Mouse (Mus musculus): Measurements from ENCODE around the gene 1700029I15Rik. TPM values are rescaled to one million over a fixed set of nuclear protein-coding genes. Genes with fewer than 3 reads are reported as not detected.

The 1700029I15Rik gene
- polyA plus RNA-seq, 1 experiment from 2014 or later, result 3.1 TPM

GRCm38 (mm10) chr2:92372767-92373436, 9.4 kb upstream of the 1700029I15Rik start:
- WGBS, result 37% methylated on average over 9 of the region's 9 CpGs
- Histone ChIP-seq H3K4me2 (replicated peaks; ENCODE audit: low read depth, low read length) (peak overlapping the region; percentile 69; the same call in 1 of the 2 replicates), H3K36me3 (ENCODE audit: insufficient read depth, low read length) (no peaks in the 10 kb centered on the region), H3K27ac (ENCODE audit: low read length) (peak overlapping the region; percentile 96), H3K9ac (replicated peaks; ENCODE audit: low read length) (peak overlapping the region; percentile 35), H3K27me3 (ENCODE audit: insufficient read depth, low read length) (0 out of 2 replicates have a peak, but pooled peaks cover 7% of the 10 kb centered on the region), H3K4me1 (ENCODE audit: insufficient read depth, low read length) (peaks cover 57% of the 10 kb centered on the region), H3K4me3 (ENCODE audit: low read length) (no peak overlapping the region), H3K9me3 (ENCODE audit: low read length) (no peaks in the 10 kb centered on the region)
- no peak for ATAC-seq (ENCODE audit: low FRiP score, low TSS enrichment)

DNA sequence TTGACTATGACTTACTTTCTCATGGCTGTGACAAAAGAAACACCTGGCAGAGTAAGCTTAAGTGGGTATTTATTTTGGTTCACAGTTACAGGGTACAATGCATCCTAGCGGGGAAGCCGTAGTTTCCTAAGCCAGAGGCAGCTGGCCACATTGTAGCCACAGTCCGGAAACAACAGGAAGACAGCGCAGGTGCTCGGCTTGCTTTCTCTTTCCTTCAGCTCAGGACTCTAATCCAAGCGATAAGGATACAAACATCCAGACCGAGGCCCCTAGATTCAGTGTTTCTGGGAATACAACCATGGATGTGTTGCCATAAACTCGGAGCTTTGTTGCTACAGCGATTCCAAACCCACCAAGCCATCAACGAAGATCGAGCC, 8.9 kb upstream of the 1700029I15Rik start:
- H3K4me2 ChIP-seq (replicated peaks; ENCODE audit: low read depth, low read length), result no peak overlapping the region
- H3K9me3 ChIP-seq (ENCODE audit: low read length), result no peaks in the 10 kb centered on the region
- H3K27ac ChIP-seq (ENCODE audit: low read length), result peak overlapping the region; percentile 96
- H3K36me3 ChIP-seq (ENCODE audit: insufficient read depth, low read length), result no peaks in the 10 kb centered on the region
- no peak overlapping the region for H3K9ac ChIP-seq (replicated peaks; ENCODE audit: low read length)
- H3K4me1 ChIP-seq (ENCODE audit: insufficient read depth, low read length), result peaks cover 57% of the 10 kb centered on the region
- no peak overlapping the region for H3K4me3 ChIP-seq (ENCODE audit: low read length)
- H3K27me3 ChIP-seq (ENCODE audit: insufficient read depth, low read length), result 0 out of 2 replicates have a peak, but pooled peaks cover 7% of the 10 kb centered on the region
- WGBS, result 74% methylated on average over 11 of the region's 11 CpGs
- ATAC-seq (ENCODE audit: low FRiP score, low TSS enrichment), result no peak

GRCm38 (mm10) chr2:92374514-92374913, 7.8 kb upstream of the 1700029I15Rik start, which contains the start of the genes Pex16 and Large2:
Gene Pex16, plus strand, starts transcription at chr2:92374676.
Gene Large2, minus strand, starts transcription at chr2:92374869.
- peak within 1 kb of the TSS; percentile 69 for H3K9ac ChIP-seq (replicated peaks; ENCODE audit: low read length)
- ATAC-seq (ENCODE audit: low FRiP score, low TSS enrichment), result no peak

DNA sequence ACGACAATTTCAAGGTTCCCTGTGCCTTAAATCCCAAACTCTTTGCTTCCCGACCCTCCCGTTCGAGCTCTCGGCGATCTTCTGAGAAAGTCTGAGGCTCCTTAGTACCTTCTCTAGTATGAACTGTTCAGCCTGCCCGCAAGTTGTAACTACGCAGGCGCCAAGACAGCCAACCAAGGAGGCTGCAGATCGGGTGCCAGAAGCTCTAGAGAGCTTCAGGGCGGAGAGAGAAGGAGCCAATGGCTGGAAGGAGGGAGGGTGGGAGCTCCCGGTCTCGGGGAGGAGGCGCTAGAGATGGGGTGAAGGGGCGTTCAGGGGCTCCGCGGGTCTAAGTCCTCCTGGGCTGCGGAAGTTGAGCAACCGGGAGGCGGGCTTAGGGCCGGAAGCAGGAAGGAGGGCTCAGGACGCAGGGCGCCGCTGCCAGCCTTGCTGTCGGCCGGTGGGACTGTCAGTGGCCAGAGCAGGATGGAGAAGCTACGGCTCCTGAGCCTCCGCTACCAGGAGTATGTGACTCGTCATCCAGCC, 7.2 kb upstream of the 1700029I15Rik start:
- under 1% methylated on average over 29 of the region's 29 CpGs for WGBS
- peak overlapping the region; percentile 90 for H3K4me2 ChIP-seq (replicated peaks; ENCODE audit: low read depth, low read length)
- H3K27me3 ChIP-seq (ENCODE audit: insufficient read depth, low read length), result 0 out of 2 replicates have a peak, but pooled peaks cover 2% of the 10 kb centered on the region
- H3K27ac ChIP-seq (ENCODE audit: low read length), result peak overlapping the region; percentile 95
- peak; percentile 90 for ATAC-seq (ENCODE audit: low FRiP score, low TSS enrichment)
- H3K36me3 ChIP-seq (ENCODE audit: insufficient read depth, low read length), result peaks cover 13% of the 10 kb centered on the region
- H3K4me3 ChIP-seq (ENCODE audit: low read length), result peak overlapping the region; percentile 77
- no peaks in the 10 kb centered on the region for H3K9me3 ChIP-seq (ENCODE audit: low read length)
- peak overlapping the region; percentile 69 for H3K9ac ChIP-seq (replicated peaks; ENCODE audit: low read length)
- H3K4me1 ChIP-seq (ENCODE audit: insufficient read depth, low read length), result peaks cover 45% of the 10 kb centered on the region

More at GRCm38 (mm10) chr2:92374514-92374913, 7.8 kb upstream of the 1700029I15Rik start, which contains the start of the genes Pex16 and Large2:
- Histone ChIP-seq H3K4me3 (ENCODE audit: low read length) (peak within 1 kb of the TSS; percentile 77), H3K4me2 (replicated peaks; ENCODE audit: low read depth, low read length) (peak within 1 kb of the TSS; percentile 90), H3K27me3 (ENCODE audit: insufficient read depth, low read length) (0 out of 2 replicates have a peak, but pooled peaks cover 5% of the 10 kb centered on the region), H3K9me3 (ENCODE audit: low read length) (no peaks in the 10 kb centered on the region), H3K27ac (ENCODE audit: low read length) (peak within 1 kb of the TSS; percentile 96), H3K4me1 (ENCODE audit: insufficient read depth, low read length) (peaks cover 52% of the 10 kb centered on the region), H3K36me3 (ENCODE audit: insufficient read depth, low read length) (peaks cover 8% of the 10 kb centered on the region)
- WGBS, result 1% methylated on average over 16 of the region's 16 CpGs

DNA sequence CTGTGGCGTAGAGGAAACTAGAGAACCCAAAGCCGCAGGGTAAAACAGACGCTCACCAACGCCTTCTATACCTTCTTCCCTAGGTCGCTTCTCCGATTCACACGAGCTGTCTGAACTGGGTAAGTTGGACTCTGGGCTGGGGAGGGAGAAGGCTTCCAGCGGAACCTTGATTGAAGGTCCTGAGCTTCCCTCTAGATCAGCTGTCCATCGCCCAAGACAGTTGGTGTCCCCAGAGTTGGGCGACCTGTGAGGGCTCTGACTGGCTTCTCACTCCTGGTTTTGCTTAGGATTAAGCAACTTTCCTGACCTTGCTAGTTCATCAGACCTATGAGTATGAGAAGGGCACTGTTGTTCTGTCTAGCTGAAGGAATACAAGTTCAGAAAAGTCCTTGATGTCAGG, 6.5 kb upstream of the 1700029I15Rik start:
- H3K36me3 ChIP-seq (ENCODE audit: insufficient read depth, low read length), result peaks cover 20% of the 10 kb centered on the region
- 10% methylated on average over 10 of the region's 10 CpGs for WGBS
- no peak for ATAC-seq (ENCODE audit: low FRiP score, low TSS enrichment)
- no peaks in the 10 kb centered on the region for H3K9me3 ChIP-seq (ENCODE audit: low read length)
- peak overlapping the region; percentile 69 for H3K9ac ChIP-seq (replicated peaks; ENCODE audit: low read length)
- H3K27me3 ChIP-seq (ENCODE audit: insufficient read depth, low read length), result no peaks in the 10 kb centered on the region
- peak overlapping the region; percentile 90 for H3K4me2 ChIP-seq (replicated peaks; ENCODE audit: low read depth, low read length)
- peaks cover 45% of the 10 kb centered on the region for H3K4me1 ChIP-seq (ENCODE audit: insufficient read depth, low read length)
- H3K4me3 ChIP-seq (ENCODE audit: low read length), result peak overlapping the region; percentile 77
- peak overlapping the region; percentile 95; the same call in 1 of the 2 replicates for H3K27ac ChIP-seq (ENCODE audit: low read length)

GRCm38 (mm10) chr2:92376300-92376699, 6.0 kb upstream of the 1700029I15Rik start:
- peaks cover 40% of the 10 kb centered on the region for H3K4me1 ChIP-seq (ENCODE audit: insufficient read depth, low read length)
- peak overlapping the region; percentile 90 for H3K4me2 ChIP-seq (replicated peaks; ENCODE audit: low read depth, low read length)
- peak overlapping the region; percentile 69; the same call in 1 of the 2 replicates for H3K9ac ChIP-seq (replicated peaks; ENCODE audit: low read length)
- no peaks in the 10 kb centered on the region for H3K27me3 ChIP-seq (ENCODE audit: insufficient read depth, low read length)
- no peak overlapping the region for H3K27ac ChIP-seq (ENCODE audit: low read length)
- WGBS, result 81% methylated on average over 6 of the region's 6 CpGs
- no peak for ATAC-seq (ENCODE audit: low FRiP score, low TSS enrichment)
- no peaks in the 10 kb centered on the region for H3K9me3 ChIP-seq (ENCODE audit: low read length)
- H3K36me3 ChIP-seq (ENCODE audit: insufficient read depth, low read length), result peaks cover 21% of the 10 kb centered on the region
- peak overlapping the region; percentile 77 for H3K4me3 ChIP-seq (ENCODE audit: low read length)

GRCm38 (mm10) chr2:92377320-92377719, 5.0 kb upstream of the 1700029I15Rik start:
- no peak for ATAC-seq (ENCODE audit: low FRiP score, low TSS enrichment)
- H3K36me3 ChIP-seq (ENCODE audit: insufficient read depth, low read length), result peaks cover 25% of the 10 kb centered on the region
- peaks cover 30% of the 10 kb centered on the region for H3K4me1 ChIP-seq (ENCODE audit: insufficient read depth, low read length)
- H3K9me3 ChIP-seq (ENCODE audit: low read length), result no peaks in the 10 kb centered on the region
- no peak overlapping the region for H3K9ac ChIP-seq (replicated peaks; ENCODE audit: low read length)
- no peak overlapping the region for H3K4me3 ChIP-seq (ENCODE audit: low read length)
- H3K27me3 ChIP-seq (ENCODE audit: insufficient read depth, low read length), result no peaks in the 10 kb centered on the region
- no peak overlapping the region for H3K4me2 ChIP-seq (replicated peaks; ENCODE audit: low read depth, low read length)
- WGBS, result 95% methylated on average over 7 of the region's 7 CpGs
- H3K27ac ChIP-seq (ENCODE audit: low read length), result no peak overlapping the region

DNA sequence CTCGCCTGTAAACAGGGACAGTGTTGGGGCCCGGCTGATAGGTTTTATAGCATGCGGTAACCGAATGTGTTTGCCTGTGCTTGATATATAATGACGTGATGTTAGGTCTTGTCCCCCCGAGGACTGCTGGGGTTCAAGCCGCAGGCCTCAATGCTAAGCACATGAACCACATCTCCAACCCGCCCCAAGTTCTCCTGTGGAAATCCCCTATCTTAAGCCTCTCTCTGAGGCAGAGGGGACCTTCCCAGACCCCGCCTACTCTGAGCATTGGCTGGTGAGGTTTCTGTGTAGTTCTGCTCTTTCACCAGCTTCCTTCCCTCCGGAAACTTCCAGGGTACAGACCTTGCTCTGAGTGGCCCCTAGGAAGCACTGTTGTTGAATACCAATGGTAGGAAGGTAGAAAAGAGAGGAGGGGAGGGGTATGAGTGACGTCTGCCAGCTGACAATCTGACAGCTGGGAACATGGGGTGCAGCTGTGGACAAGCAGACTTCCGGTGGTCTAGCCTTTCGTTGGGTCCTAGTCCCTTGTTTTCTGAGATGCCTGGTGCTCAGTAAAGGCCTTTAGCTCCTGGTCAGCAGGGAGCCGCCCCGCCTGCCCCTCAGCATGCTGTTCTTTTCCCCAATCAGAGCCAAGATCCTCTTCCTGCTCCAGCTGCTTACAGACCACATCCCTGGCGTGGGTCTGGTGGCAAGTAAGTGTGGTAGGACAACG, 2.4 kb upstream of the 1700029I15Rik start:
- Histone ChIP-seq H3K4me3 (ENCODE audit: low read length) (no peak overlapping the region), H3K36me3 (ENCODE audit: insufficient read depth, low read length) (peaks cover 48% of the 10 kb centered on the region), H3K27me3 (ENCODE audit: insufficient read depth, low read length) (no peaks in the 10 kb centered on the region), H3K4me2 (replicated peaks; ENCODE audit: low read depth, low read length) (no peak overlapping the region), H3K27ac (ENCODE audit: low read length) (no peak overlapping the region), H3K9ac (replicated peaks; ENCODE audit: low read length) (no peak overlapping the region), H3K9me3 (ENCODE audit: low read length) (no peaks in the 10 kb centered on the region), H3K4me1 (ENCODE audit: insufficient read depth, low read length) (peaks cover 10% of the 10 kb centered on the region)
- ATAC-seq (ENCODE audit: low FRiP score, low TSS enrichment), result no peak
- WGBS, result 77% methylated on average over 17 of the region's 17 CpGs

DNA sequence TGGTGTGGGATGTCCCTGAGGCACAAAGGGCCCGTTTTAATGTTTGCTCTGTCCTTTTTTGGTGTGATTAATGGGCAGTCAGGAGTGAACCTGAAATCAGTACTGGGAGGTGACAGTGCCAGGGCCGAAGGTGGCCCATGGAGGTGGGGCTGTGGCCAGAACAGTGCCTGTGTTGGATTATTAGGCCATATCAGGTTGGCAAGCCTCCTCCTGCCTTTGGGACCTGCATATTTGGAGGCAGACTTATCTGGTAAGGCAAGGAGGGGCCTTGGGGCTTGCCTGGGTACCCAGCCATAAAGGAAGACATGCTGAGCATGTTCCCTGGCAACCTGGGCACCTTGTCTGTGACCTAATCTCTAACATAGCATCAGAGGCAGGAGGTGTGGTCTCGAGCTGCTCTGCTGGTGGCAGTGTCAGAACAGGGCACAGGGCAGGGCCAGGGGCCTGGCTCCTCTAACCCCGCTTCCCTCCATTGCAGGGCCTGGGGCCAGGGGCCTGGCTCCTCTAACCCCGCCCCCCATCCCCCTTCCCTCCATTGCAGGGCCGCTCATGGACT, 1.8 kb upstream of the 1700029I15Rik start:
- H3K4me2 ChIP-seq (replicated peaks; ENCODE audit: low read depth, low read length), result no peak overlapping the region
- peaks cover 10% of the 10 kb centered on the region for H3K4me1 ChIP-seq (ENCODE audit: insufficient read depth, low read length)
- no peaks in the 10 kb centered on the region for H3K27me3 ChIP-seq (ENCODE audit: insufficient read depth, low read length)
- WGBS, result 65% methylated on average over 6 of the region's 6 CpGs
- H3K36me3 ChIP-seq (ENCODE audit: insufficient read depth, low read length), result peaks cover 54% of the 10 kb centered on the region
- H3K27ac ChIP-seq (ENCODE audit: low read length), result no peak overlapping the region
- no peak for ATAC-seq (ENCODE audit: low FRiP score, low TSS enrichment)
- no peak overlapping the region for H3K4me3 ChIP-seq (ENCODE audit: low read length)
- H3K9ac ChIP-seq (replicated peaks; ENCODE audit: low read length), result no peak overlapping the region
- no peaks in the 10 kb centered on the region for H3K9me3 ChIP-seq (ENCODE audit: low read length)
